Mouse (Mus musculus) hematopoietic multipotent progenitor cell, adult 10-12 weeks (in vitro differentiated cells): ENCODE measurements around the gene Usp17lc. TPM values are rescaled to one million over a fixed set of nuclear protein-coding genes. Genes with fewer than 3 reads are reported as not detected.

Experiments used
- polyA plus RNA-seq: library from polyadenylated mRNA; stranded (reverse); fragments of >175 nt; gene quantifications from 2 replicates; pipeline ENCODE4 v1.2.3, GENCODE M21; 2012; ENCODE audit warnings: low replicate concordance

Gene Usp17lc
- polyA plus RNA-seq, result not detected in 2 replicates

DNA sequence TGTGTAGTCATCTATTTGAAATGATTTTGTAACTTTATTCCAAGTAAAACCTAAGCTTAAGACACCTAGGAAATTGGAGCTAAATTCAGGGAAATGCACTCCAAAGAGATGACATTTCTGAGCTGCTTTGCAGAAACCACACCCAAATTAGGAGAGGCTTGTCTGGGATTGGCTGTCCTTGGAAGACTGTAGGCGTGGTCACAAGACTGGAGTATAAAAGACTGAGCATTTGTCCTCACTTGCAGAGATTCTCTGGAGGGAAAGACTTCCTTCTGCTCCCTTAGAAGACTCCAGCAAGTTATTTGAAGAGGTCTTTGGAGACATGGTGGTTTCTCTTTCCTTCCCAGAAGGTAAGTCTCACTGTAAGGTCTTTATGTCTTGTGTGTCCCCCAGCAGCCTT is at the start of gene Usp17lc:
Gene Usp17lc (plus strand): TSS at position 301 of the 400 bp plus-strand sequence.

DNA sequence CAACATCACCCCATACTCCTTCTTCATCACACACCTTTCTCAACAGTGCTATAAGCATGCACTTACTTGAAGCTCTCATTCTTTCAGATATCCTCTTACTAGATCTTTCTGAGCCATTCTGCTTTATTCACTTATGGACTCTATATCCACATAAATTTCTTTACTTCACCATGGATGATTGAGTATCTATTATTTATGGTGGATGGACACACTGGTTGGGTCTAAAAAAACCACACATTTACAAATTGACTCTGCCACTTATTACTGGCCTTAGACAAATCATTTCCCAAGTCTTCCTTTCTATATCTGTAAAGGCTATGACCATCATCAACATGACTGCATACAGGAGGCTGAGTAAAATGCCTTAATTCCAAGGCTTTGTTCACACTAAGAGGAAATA is 28.8 kb upstream of the Usp17lc start, which contains the start of gene Olfr603:
Gene Olfr603 (minus strand): TSS at position 101 of the 400 bp plus-strand sequence.

DNA sequence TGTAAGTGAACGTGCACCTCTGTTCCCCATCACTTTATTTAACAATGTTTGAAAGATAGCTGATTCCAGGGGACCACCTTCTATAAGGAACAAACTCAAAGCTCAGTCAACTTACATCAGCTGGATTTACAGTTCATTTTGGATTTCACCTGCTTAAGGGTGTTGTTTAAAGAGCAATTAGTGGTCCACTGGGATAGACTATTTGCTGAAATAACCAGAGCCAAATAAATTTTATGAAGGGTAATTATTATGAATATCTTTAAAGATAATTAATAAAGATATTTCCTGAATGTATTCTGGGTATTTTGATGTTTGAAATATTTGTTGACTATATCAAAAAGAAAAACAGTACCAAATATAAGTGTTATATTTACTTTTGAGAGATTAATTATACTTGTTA is 30.5 kb downstream of the Usp17lc start, which contains the start of gene Olfr605:
Gene Olfr605 (minus strand): TSS at position 101 of the 400 bp plus-strand sequence.

DNA sequence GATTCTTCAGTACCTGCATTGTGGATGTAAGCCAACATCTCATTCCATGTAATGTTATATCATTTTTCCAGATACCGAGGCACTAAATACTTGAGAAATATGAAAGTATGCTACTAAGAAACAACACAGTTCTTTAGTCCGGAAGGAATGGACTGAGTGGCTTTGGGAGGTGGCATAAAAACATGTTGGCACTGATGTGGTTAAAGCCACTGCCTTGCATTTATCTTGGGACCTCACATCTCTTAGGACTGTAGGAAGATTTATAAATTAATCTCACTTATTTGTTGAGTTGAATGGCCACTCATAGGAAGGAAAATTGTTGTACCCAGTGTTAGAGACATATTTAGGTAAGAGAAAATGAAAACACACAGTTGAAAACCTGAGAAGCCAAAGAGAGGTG is 33.9 kb downstream of the Usp17lc start, which contains the start of gene Olfr606:
Gene Olfr606 (plus strand): TSS at position 301 of the 400 bp plus-strand sequence.

Other genes with a start within 250 kb of the Usp17lc start
- not detected in 2 replicates for gene Olfr591, start 236.7 kb upstream of the Usp17lc start, polyA plus RNA-seq
- gene Olfr592, start 230.3 kb upstream of the Usp17lc start, polyA plus RNA-seq, result 0.02 TPM in 1 of 2 replicates, not detected in the other
- not detected in 2 replicates for gene Olfr593, start 203.2 kb upstream of the Usp17lc start, polyA plus RNA-seq
- not detected in 2 replicates for gene Olfr594, start 198.1 kb upstream of the Usp17lc start, polyA plus RNA-seq
- gene Usp17ld, start 162.6 kb upstream of the Usp17lc start, polyA plus RNA-seq, result not detected in 2 replicates
- not detected in 2 replicates for gene Olfr596, start 109.4 kb upstream of the Usp17lc start, polyA plus RNA-seq
- gene Olfr597, start 98.8 kb upstream of the Usp17lc start, polyA plus RNA-seq, result not detected in 2 replicates
- gene Olfr598, start 91.5 kb upstream of the Usp17lc start, polyA plus RNA-seq, result not detected in 2 replicates
- gene Olfr599, start 79.2 kb upstream of the Usp17lc start, polyA plus RNA-seq, result not detected in 2 replicates
- gene Olfr600, start 65.4 kb upstream of the Usp17lc start, polyA plus RNA-seq, result not detected in 2 replicates
- not detected in 2 replicates for gene Olfr601, start 52.4 kb upstream of the Usp17lc start, polyA plus RNA-seq
- not detected in 2 replicates for gene Olfr603, start 28.9 kb upstream of the Usp17lc start, polyA plus RNA-seq
- not detected in 2 replicates for gene Olfr605, start 30.4 kb downstream of the Usp17lc start, polyA plus RNA-seq
- not detected in 2 replicates for gene Olfr606, start 34.0 kb downstream of the Usp17lc start, polyA plus RNA-seq
- not detected in 2 replicates for gene Olfr607, start 49.1 kb downstream of the Usp17lc start, polyA plus RNA-seq
- not detected in 2 replicates for gene Olfr608, start 54.8 kb downstream of the Usp17lc start, polyA plus RNA-seq
- not detected in 2 replicates for gene Olfr609, start 83.0 kb downstream of the Usp17lc start, polyA plus RNA-seq
- gene Olfr610, start 97.0 kb downstream of the Usp17lc start, polyA plus RNA-seq, result not detected in 2 replicates
- gene Olfr611, start 105.8 kb downstream of the Usp17lc start, polyA plus RNA-seq, result not detected in 2 replicates
- not detected in 2 replicates for gene Olfr612, start 127.6 kb downstream of the Usp17lc start, polyA plus RNA-seq
- gene Olfr613, start 133.0 kb downstream of the Usp17lc start, polyA plus RNA-seq, result not detected in 2 replicates
- not detected in 2 replicates for gene Olfr615, start 141.0 kb downstream of the Usp17lc start, polyA plus RNA-seq
- gene Olfr616, start 154.1 kb downstream of the Usp17lc start, polyA plus RNA-seq, result not detected in 2 replicates
- gene Olfr617, start 158.0 kb downstream of the Usp17lc start, polyA plus RNA-seq, result not detected in 2 replicates
- gene Olfr618, start 175.0 kb downstream of the Usp17lc start, polyA plus RNA-seq, result 0.15 TPM in 1 of 2 replicates, not detected in the other
- gene Olfr619, start 185.5 kb downstream of the Usp17lc start, polyA plus RNA-seq, result not detected in 2 replicates
- gene Olfr620, start 197.5 kb downstream of the Usp17lc start, polyA plus RNA-seq, result not detected in 2 replicates
- not detected in 2 replicates for gene Olfr622, start 227.6 kb downstream of the Usp17lc start, polyA plus RNA-seq
- gene Olfr623, start 248.6 kb downstream of the Usp17lc start, polyA plus RNA-seq, result not detected in 2 replicates